Mouse (Mus musculus) natural killer cell, adult 2 months (primary cell): Measurements from ENCODE around the gene Ntrk2.

ENCODE experiments used
- DNase-seq, 2 experiments: peaks; one replicate each; pipeline ENCODE4 v3.0.0; 2022; ENCODE audit warnings: low spot score in 2 of 2

Ntrk2 gene

DNA sequence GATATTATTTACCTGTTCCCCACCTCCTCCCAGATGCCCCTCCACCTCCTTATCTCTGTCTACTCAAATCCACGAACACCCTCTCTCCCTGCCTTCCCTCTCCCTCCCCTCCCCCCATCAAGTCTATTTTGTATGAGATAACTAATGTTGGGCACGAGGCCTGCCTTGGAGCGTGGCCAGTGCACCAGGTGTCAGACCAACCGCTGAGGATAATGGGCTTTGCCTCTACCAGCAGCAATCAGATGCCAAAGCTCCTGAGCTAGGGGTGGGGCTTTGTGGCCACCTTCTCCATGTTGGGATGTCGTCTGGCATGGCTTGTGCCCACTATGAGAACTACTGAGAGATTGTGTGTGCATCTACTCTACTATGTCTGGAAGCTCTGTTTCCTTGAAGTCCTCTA lies 161.8 kb downstream of the Ntrk2 start:
- DNase-seq: no peak

- no peak for DNase-seq
Measured at GRCm38 (mm10) chr13:58971449-58971903, 165.1 kb downstream of the Ntrk2 start.

DNA sequence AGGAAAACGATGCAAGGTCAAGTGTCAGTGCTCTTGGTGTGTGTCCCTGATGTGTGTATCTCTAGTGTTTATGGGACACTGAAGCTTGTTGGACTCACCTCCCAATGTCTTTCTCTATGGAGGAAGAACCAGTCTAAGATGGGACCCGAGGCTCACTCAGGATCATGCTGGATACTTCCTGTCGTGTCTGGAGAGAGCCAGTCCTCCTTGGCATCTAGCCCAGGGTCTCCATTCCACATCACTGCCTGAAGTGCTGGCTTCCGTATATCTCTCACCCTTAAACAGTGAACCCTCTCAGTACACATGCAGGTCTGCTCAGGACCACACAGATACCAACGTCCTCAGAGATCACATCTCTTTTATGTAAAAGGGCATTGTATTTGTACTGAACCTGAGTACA lies 166.1 kb downstream of the Ntrk2 start:
- no peak for DNase-seq

DNA sequence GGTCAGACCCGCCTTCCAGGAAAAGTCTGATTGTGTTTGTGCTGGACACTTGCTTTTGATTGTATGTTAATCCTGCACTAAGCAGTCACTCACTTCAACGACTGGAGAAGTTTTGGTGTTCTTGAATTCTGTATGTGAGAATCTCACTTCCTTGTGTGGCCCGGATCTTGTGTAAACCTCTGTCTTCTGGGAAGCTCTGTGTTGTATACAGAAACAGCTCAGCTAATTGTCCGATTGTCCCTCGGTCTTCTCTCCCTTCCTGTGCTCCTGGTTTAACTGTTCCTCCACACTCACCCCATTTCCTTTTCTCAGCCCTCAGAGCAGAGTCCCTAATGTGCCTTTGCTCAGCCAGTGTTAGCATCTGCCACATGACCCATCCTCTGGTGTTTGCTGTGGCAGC lies 190.1 kb downstream of the Ntrk2 start:
- DNase-seq: no peak

DNA sequence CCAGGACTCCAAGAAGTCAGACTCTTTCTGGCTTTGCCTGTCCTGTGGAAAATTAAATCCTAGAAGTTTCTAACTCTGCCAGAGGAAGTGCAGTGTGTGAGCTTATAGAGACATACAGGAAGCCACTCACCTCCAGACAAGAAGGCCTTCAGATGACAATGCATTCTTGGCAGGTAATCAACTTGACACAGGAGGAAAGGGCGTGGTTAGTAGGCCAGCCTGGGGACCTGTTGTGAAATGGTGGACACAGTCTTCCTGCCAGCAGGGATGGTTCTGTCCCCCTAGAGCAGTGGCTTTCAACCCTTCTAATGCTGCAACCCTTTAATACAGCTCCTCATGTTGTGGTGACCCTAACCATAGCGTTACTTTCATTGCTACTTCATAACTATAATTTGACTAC lies 191.4 kb downstream of the Ntrk2 start:
- DNase-seq: no peak

DNA sequence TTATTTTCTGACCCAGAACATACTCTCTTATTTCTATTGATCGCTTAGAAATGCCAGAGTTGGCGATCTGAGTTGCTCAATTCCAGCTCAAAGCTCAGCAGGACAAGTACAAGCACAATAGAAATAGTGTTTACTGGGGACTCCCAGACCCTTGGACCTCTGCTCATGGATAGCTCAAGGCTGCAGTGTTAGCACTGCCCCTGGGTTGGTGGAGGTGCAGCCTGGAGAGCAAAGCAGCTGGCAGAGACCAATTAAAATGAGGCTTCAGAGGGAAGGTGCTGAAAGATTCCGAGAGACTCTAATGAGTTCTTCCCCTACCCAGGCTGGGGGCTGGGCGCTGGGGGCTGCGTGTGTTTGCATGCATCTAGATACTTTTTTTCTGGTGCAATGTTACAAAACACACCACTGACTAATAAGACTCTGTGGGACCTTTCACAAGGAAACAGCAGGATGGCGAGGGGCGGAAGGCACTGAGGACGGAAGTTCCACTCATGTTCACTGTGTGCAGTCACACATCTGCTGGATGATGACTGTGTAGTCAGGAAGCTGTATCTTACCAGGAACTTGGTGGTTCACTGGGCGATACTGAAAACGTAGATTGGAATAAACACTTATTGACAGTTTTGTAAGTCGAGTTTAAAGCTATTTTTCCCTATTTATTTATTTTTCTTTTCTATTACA lies 193.1 kb downstream of the Ntrk2 start:
- DNase-seq: no peak

GRCm38 (mm10) chr13:59002943-59003806 lies 196.8 kb downstream of the Ntrk2 start:
- DNase-seq: no peak

DNA sequence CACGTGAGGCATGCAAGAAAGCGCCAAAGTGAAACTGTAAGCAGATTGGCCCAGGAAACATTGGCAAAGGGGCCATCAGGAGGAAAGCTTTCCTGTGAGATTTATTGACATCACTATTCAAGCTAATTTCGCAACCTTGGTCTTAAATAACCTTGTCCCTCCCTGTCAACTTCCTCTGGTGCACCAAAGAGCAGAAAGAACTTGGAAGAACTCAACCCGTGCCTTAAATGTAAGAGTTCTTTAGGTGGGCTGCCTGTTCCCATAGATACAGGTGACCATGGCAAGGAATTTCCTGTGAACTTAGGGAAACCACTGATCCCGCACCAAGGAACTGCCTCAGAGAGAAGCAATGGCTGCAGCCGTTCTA lies 197.4 kb downstream of the Ntrk2 start:
- no peak for DNase-seq

GRCm38 (mm10) chr13:59004579-59004978 lies 198.2 kb downstream of the Ntrk2 start:
- no peak for DNase-seq

- no peak for DNase-seq
Measured at GRCm38 (mm10) chr13:59009855-59010254, 203.5 kb downstream of the Ntrk2 start.

- no peak for DNase-seq
Measured at GRCm38 (mm10) chr13:59010893-59011529, 204.6 kb downstream of the Ntrk2 start.

- DNase-seq: peak in 1 of 2 experiments; percentile 1
Measured at GRCm38 (mm10) chr13:59011530-59011903, 205.1 kb downstream of the Ntrk2 start.

- no peak for DNase-seq
Measured at GRCm38 (mm10) chr13:59015360-59015759, 209.0 kb downstream of the Ntrk2 start.

DNA sequence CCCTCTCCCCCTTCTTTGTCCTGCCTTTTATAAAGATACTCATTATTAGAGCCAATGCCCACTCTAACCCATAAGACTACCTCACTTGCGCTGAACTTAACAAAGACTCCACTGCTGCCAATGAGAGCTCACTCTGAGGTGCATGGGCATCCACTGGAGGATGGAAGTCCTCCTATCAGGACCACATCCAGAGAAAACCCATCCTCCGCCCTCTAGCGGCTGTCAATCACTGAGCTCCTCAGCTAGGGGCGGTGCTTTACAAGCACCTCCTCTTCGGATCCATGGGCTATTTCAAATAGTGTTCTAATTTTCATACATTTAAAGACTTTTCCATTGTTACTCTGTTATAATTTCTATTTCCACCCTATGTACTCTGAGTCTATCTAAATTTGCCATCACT lies 210.8 kb downstream of the Ntrk2 start:
- no peak for DNase-seq

DNA sequence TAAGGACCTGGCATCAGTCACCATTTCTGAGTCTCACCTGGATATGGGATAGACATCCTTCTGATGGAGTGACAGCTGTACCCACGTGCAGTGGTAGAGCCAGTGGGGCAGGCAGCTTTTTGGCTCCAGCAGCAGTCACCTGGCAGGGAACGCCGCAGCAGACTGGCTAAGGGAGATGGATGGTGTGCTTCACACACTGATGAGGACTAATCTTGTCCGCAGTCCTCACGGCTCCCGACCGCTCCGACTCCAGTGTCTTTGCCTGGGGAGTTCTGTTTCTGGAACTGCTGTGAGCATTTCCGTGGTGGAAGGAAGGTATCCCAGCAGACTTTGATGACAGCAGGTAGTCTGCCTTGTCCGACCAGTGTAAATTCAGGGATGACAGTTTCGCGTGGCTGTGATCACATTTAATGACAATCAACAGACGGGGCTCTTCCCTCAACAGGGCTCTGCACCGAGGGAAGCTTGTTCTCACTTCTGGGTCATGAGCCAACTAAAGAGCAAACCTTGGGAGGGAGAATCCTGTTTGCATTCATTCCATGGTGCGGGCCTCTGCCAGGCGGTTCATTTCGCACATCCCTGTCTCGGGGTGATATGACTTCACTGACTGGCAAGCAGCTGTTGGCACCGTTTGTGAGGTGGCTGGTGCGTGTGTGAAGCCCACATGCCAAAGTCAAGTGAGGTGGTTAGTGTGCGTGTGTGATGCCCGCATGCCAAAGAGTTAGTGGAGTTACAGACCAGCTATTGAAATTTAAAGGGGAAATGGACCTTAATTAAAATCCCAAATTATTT lies 216.1 kb downstream of the Ntrk2 start:
- DNase-seq: no peak

DNA sequence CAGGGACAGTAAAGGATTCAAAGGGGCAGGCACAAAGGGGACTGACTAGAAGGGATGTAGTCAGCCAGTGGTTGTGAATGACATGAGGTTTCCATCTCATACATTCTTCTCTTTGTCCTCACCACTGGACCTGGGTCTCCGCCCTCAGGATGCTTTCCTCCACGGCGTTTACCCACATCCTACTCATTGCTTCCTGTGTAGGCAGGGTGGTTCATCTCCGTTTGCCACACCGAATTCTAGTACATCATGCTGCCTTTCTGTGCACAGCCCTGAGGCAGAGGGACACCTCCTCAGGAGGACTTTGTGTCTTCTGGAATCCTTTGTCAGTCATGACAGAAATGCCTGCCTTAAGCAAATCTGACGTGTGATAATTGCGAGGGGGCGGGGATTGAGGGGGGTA lies 219.3 kb downstream of the Ntrk2 start:
- DNase-seq: no peak

GRCm38 (mm10) chr13:59027436-59027835 lies 221.1 kb downstream of the Ntrk2 start:
- DNase-seq: no peak

DNA sequence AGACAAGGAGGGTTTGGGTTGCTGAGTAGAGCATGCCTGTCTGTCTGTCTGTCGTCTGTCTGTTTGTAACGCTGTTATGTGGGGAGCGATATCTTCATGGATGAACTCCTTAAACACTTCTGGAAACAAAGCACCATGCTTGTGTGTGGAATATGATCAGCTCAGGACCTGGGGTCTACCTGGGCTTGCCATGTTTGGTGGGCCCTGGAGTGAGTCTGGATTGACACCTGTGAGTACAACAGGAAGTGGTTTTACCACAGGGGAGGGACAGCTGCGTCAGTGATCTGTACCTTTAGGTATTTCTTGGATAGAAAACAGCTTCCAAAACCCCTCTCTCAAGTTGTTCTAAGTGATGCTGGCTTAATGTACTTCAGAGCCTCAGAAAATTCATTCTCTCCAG lies 222.2 kb downstream of the Ntrk2 start:
- DNase-seq: no peak

- no peak for DNase-seq
Measured at GRCm38 (mm10) chr13:59030574-59030973, 224.2 kb downstream of the Ntrk2 start.

DNA sequence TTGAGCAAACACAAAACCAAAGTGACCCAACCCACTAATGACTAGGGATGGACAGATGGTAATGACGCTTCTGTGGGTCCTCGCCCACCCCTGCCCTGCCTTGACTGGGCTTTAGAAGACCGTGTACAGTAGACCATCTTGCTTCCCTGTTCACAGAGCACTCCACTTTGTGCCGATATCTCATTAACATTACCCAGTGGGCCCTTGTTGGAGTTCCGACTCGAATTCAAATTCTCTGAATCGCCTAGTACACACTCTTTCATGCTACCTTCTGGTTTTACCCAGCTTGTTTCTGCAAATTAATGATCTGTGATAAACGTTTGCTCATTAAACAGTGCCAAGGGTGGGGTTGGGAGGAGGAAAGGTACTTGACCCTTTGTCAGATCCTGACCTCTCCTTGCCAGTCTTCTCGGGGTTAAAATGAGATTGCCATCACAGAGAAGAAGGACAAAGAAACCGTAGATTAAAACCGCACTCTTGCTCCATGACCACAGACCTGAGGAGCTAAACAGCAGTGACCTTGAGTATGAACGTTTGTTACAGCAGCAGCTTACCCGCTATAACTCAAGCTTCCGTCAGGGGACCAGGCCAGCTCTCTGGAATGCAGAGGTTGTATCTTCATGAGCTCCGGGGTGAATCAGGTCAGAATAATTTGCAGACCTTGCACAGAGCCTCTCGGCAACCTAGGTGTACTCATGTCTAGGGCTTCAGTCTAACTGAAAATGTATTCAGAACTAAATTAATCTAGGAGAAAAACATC lies 234.0 kb downstream of the Ntrk2 start:
- no peak for DNase-seq
